Mouse (Mus musculus) testis, postnatal 10 days (tissue): ENCODE data around the gene Fars2.
A peak's percentile ranks its signal among the peaks of the same experiment; 100 is the strongest.

Experiments
- DNase-seq: peaks from one replicate; pipeline ENCODE4 v3.0.0; 2021; ENCODE audit warnings: low spot score

Fars2 gene

DNA sequence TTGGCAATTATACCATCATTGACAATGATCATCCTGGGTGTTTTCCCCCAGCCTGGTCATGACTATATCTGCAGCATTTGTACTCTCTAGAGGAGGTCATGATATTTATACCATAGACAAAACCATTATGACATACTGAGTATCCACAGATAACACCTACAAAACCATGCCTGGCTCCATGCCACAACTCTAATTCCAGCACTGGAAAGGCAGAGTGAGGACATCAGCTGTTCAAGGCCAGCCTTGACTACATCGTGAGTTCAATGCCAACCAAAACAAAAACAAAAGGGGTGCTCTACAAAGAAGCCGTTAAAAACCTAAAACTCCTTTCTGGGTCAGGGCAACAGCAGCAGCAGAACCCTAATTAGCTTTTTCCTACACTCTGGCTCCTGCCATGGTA lies 392.9 kb downstream of the Fars2 start:
- peak; percentile 42 for DNase-seq

- DNase-seq = no peak
Measured at GRCm38 (mm10) chr13:36513126-36513525, 395.9 kb downstream of the Fars2 start.

DNA sequence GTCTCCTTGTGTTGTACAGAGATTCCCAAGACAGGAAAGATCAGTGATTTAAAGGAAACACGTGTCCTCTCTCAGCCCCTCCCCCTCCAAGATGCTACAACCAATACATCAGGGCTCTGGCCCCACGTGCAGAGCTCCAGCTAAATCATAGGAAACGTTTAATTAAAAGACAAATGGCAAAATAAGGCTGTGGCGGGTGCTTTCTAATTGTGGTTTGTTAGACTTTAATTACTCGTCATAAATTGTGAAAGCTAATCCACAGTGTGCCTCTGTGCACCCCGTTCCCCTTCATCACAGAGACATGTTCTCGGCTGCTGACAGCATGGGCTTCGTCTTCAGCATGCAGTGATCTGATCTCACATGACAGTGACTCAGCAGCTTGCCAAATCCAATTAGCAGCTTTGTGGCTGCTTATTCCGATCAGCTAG lies 400.9 kb downstream of the Fars2 start:
- no peak for DNase-seq

GRCm38 (mm10) chr13:36527761-36528160 lies 410.5 kb downstream of the Fars2 start:
- no peak for DNase-seq

GRCm38 (mm10) chr13:36528223-36528895 lies 411.1 kb downstream of the Fars2 start:
- no peak for DNase-seq

DNA sequence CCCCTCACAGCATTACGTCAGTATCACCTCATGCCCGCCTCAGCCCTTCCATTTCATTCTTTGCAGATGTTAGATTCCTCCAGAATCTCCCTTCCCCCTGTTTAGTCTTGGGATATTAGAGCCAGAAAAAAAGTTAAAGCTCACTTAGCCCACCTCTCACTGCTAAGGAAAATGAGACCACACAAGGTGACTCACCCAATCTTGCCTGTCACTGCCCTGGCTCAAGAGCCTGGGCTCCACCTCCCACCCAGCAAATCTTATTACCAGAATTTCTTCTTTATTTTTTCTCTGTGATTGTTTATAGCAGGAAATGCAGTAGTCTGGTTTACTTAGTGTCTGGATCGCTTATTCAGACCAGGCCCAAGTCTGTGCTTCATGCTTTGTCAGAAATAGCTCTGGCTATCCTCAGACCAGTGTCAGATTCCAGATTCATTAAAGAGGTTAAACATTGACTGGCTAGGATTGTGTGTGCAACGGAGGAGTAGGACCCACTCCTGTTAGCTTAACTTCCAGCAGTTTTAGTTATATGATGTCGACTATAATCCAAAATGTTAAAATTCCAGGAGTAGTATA lies 412.3 kb downstream of the Fars2 start:
- DNase-seq = no peak

- DNase-seq = no peak
Measured at GRCm38 (mm10) chr13:36530852-36531251, 413.6 kb downstream of the Fars2 start.

DNA sequence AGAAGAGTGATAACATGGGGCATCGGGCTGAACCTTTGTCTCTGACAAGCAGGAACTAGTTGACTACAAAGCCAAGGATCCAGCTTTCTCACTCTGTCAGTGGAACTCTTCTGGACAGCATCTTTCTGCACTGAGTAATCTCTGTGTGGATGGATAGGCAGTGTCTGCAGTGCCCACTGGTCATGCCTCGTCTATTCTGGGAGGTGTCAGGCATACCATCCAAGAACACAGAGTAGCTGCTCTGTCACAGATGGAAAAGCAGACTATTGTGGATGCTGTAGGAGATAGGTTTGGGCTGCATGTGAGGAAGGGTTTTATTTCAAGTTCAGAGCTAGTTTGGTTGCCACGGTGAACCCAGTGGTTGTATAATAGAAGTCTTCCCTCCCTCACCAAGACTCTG lies 414.7 kb downstream of the Fars2 start:
- DNase-seq = no peak

GRCm38 (mm10) chr13:36533071-36533470 lies 415.9 kb downstream of the Fars2 start:
- no peak for DNase-seq

DNA sequence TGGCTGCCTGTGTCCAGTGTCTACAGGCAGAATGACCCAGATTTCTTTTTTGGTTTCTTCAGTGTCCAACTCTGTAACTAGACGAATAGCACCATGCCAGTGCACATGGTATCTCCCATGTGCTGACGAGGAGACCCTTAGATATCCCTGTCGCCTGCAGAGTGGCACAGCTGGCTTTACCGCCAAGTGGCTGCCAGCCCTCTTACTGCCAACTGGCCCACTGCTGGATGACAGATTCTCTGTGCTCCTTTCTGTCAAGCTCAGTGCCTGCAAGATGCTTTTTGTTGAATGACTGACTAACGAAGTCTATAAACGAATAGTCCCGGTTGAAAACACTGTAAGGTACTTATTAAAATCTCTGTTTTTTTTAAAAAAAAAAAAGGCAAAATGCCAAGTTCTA lies 416.3 kb downstream of the Fars2 start:
- DNase-seq = no peak

DNA sequence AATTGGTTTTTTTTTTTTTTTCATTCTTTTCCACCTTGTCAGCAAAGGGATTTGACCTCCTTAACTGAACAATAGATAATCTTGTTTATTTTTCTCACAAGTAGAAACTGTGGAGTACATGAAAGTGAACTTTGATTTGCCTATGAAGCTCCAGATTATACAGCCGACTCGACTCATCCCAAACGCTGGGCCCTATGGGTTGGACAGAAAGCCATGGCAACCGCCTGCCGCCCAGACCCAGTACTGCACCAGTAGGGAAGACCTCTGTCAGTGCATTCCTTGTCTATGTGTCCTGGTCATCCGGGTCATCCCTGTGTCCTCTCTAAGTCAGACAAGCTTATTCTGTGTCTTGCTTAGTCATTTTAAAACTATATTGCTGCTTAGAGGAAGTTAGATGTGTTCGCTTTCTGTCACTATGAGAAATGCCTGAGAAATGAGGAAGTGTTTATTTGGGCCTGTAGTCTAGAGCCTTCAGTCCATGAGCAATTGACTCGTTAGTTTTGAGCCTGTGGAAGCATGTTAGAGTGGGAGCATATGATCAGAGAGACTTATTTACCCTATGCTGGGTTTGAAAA lies 416.8 kb downstream of the Fars2 start:
- no peak for DNase-seq

GRCm38 (mm10) chr13:36537580-36537979 lies 420.4 kb downstream of the Fars2 start:
- no peak for DNase-seq

- no peak for DNase-seq
Measured at GRCm38 (mm10) chr13:36538385-36538784, 421.2 kb downstream of the Fars2 start.

- DNase-seq = no peak
Measured at GRCm38 (mm10) chr13:36540231-36540630, 423.0 kb downstream of the Fars2 start.

GRCm38 (mm10) chr13:36541287-36541780 lies 424.1 kb downstream of the Fars2 start:
- DNase-seq = no peak

DNA sequence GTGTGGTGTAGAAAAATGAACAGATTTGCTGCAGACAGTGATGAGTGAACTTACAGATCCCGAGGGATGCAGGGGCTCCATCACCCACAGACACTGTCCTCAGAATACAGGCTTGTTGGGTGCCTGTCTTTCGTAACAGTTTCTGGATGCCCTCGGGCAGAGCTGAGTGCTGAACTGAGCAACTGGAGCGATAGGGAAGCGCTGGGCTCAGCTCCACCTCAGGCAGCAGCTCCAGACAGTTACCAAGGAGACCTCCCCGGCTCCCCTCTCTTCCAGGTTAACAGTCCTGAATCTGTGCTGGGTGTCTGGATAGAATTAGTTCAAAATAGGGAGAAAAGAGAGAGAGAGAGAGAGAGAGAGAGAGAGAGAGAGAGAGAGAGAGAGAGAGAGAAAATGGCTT lies 433.5 kb downstream of the Fars2 start:
- DNase-seq = no peak

DNA sequence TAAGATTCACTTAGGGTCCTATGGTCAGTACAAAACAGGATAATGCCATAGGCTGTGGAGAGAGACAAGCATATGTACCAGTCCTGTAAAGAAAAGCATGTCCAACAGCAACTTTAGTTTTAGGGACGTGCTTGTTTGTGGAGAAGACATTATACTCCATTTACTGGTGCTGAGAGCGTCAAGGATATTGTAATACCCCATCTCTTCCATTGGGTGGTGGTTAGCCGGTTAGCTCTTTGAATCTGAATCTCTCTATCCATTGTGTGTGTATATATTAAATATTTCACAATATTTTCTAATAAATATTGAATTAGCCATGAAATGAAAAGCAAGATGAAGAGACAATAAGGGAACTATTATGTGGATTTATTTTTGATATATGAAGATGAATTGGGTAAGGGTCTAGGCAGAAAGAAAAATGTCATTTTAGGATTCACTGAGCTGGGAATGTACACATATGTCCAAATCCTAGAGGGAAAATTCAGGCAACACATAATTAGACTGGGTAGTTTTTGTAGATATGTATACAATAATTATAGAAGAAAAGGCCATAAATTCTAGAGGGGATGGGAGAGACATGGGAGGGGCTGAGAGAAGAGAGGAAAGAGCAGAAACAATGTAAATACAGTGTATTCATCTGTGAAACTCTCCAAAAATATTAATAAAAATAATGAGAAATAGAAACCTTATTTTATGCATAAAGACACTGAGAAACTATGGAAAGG lies 435.5 kb downstream of the Fars2 start:
- no peak for DNase-seq

DNA sequence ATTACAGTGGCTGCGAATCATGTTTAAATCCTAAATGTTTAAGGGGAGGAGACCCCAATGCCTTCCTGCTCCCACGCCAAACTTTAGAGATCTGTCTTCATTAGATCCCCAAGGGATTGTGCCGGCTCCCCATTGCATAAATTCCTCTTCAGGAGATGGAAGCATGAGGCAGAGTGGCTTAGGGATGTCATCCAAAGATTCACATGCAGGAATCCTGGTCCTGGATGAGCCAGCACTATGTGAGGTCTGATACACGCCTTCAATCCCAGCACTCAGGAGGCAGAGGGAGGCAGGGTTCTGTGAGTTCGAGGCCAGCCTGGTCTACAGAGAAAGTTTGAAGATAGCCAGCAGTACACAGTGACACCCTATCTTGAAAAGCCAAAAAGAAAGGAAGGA lies 436.0 kb downstream of the Fars2 start:
- DNase-seq = no peak

- no peak for DNase-seq
Measured at GRCm38 (mm10) chr13:36554743-36555142, 437.5 kb downstream of the Fars2 start.

DNA sequence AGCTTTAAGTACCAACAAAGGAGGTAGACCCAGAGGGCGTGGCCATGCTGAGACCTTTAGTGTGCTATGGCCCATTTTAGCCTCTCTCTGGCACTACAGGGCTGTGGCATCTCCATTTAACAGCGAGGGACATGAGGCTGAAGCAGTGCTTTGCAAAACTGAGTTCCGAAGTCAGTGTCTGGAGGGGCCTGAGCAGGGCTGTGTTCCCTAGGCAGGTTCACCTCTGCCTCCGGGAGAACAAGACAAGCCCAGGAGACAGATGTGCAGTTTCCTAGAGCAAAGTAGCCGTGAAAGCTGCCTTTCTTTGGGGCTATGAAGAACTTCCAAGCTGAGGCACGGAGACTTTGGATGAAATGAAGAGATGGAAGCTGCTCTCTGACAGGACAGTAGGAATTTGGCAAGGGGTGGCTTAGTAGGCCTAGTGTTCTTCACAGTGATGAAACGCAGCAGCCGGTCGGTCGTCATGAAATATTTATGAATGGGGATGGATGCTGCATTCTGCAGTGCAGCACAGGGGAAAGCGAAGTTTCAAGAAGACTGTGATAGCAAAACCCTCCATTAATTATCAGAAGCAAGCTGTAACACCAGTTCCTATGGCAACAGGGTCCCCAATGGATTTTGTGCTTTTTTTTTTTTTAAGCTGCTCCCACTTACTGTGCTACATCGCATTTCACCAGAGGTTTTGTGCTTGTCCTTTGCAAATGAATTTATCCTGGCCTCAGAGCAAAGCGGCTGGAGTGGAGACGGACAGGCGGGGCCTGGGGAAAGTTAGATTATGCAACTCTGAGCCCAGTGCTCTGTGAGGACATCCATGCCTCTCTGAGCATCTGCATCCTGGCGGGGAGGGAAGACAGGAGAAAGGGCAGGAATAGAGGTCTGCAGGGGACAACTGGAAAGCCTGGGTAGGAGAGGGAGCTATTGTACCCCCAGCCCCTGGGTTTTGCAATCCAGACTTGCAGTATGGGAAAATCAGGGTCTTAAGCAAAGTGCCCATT lies 445.5 kb downstream of the Fars2 start:
- no peak for DNase-seq

- no peak for DNase-seq
Measured at GRCm38 (mm10) chr13:36564764-36565315, 447.6 kb downstream of the Fars2 start.
